Mouse (Mus musculus) embryonic facial prominence, embryonic 11.5 days (tissue): ENCODE measurements at regions not wholly inside any gene's neighbourhood (a gene's known extent, or its start where the extent isn't known, plus 50 kb on each side); places are given as distances from the start of the nearest gene placed in this dataset.

Source experiments
- ATAC-seq: fragments of 200-750 bp; cut with Nextera tagmentation; replicated peaks from 2 replicates; pipeline ENCODE4 v1.8.0; 2017; ENCODE audit warnings: low read depth; ENCODE audit not compliant: insufficient number of reproducible peaks, low FRiP score, low TSS enrichment
- DNase-seq: peaks from one replicate; pipeline ENCODE4 v3.0.0-alpha.2; 2015; ENCODE audit warnings: low spot score
- H3K27ac ChIP-seq: fragments of 300-500 bp; sonication (generic); replicated peaks from 2 replicates; pipeline ENCODE4 v1.5.1; 2014; ENCODE audit warnings: mild to moderate bottlenecking, low read depth, low read length, control low read depth
- H3K27me3 ChIP-seq: fragments of 300-500 bp; sonication (generic); 2 replicates; pipeline ENCODE4 v1.6.1; 2014; ENCODE audit warnings: mild to moderate bottlenecking, low read length, moderate library complexity, mixed read lengths; ENCODE audit not compliant: control insufficient read depth, insufficient read depth
- H3K36me3 ChIP-seq: fragments of 300-500 bp; sonication (generic); replicated peaks from 2 replicates; pipeline ENCODE4 v1.6.1; 2014; ENCODE audit warnings: low read depth, mild to moderate bottlenecking, low read length, moderate library complexity, mixed read lengths; ENCODE audit not compliant: control insufficient read depth, insufficient read depth
- H3K4me1 ChIP-seq: fragments of 300-500 bp; sonication (generic); 2 replicates; pipeline ENCODE4 v1.6.1; 2014; ENCODE audit warnings: low read length, mixed read lengths; ENCODE audit not compliant: control insufficient read depth, insufficient read depth
- H3K4me2 ChIP-seq: fragments of 300-500 bp; sonication (generic); 2 replicates; pipeline ENCODE4 v1.6.1; 2014; ENCODE audit warnings: low read depth, mild to moderate bottlenecking, control low read depth, low read length, moderate library complexity
- H3K4me3 ChIP-seq: fragments of 300-500 bp; sonication (generic); 2 replicates; pipeline ENCODE4 v1.5.1; 2014; ENCODE audit warnings: low read depth, low read length, control low read depth
- H3K9ac ChIP-seq: fragments of 300-500 bp; sonication (generic); replicated peaks from 2 replicates; pipeline ENCODE4 v1.6.1; 2014; ENCODE audit warnings: mild to moderate bottlenecking, control low read depth, low read length
- H3K9me3 ChIP-seq: fragments of 300-500 bp; sonication (generic); replicated peaks from 2 replicates; pipeline ENCODE4 v1.6.1; 2016; ENCODE audit warnings: mild to moderate bottlenecking, low read length, inconsistent platforms, mixed read lengths; ENCODE audit not compliant: control insufficient read depth
- WGBS: fragments of 180-500 bp; shearing (Covaris S2); extraction: QIAGEN DNeasy Blood & Tissue Kit; methylation state at CpG from one replicate; pipeline ENCODE4 v1.1.7; 2014; 5-methylcytosine and 5-hydroxymethylcytosine counted together

DNA sequence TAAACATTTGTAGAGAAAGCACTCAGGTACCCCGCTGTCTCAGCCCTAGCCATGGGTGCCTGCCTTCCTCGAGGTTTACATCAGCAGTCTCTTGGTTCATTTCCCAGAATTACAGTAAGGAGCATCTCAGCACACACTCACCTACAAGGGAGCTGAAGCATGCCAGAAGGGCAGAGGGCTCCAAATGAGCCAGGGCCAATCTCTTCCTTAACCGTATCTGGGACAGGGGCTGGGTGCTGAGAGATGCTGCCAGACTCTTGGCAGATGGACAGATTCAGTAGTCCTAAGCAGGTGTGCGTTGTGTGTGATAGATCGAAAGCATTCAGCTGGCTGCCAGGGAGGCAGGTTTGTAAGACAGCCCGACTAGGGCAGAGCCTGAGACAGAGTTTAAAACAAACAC lies 97.0 kb downstream of the Fam168b start:
- no peak overlapping the region for H3K4me2 ChIP-seq
- H3K27me3 ChIP-seq = peaks cover 15% of the 10 kb centered on the region
- H3K4me1 ChIP-seq = no peaks in the 10 kb centered on the region; the same call in none of the 2 replicates
- H3K27ac ChIP-seq = no peak overlapping the region
- no peaks in the 10 kb centered on the region for H3K9me3 ChIP-seq
- WGBS = 69% methylated on average over 6 of the region's 6 CpGs
- ATAC-seq (no peak), DNase-seq (no peak)
- no peaks in the 10 kb centered on the region for H3K36me3 ChIP-seq
- no peak overlapping the region for H3K9ac ChIP-seq
- H3K4me3 ChIP-seq = no peak overlapping the region

DNA sequence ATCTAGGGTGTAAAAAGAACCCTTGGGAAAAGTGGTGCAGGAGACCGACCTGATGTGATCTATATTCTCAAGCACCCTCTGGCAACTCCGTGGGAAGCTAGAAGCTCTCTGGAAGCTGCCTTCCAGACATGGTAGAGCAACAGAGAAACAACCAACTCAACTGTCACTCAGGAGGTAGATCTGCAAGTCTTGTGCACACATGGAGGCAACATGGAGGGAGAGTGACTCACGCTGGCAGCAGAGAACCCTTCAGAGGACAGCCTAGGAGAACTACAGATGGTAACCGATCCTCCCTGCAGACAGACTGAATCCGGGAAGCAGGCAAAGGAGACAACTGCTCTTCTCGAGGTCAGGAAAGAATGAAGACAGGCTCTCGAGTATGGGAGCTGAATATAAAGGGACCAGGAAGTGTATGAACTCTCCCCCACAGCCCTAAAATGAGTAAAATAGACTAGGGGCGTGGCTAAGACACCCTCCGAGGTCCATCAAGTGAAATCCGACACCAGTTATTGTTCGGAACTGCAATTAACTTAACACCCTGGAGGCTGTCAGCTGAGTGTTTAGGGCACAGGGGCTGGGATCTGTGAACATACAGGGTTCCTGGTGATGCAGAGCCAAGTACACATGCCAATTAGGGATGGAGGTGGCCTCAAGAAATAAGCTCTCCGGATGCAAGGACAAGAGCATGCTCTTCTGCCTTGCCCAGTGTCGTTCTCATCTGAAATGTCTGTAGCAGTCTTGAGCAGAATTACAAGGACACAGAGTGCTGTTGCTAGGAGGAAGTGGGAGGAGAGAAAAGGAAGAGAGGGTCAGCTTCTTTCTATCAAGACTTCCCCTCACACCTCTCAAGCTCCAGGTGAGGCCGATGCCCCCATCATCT lies 93.5 kb downstream of the Fam168b start:
- no peak overlapping the region for H3K4me3 ChIP-seq
- H3K4me2 ChIP-seq = peak overlapping the region; percentile 97; the same call in 1 of the 2 replicates
- no peaks in the 10 kb centered on the region; the same call in none of the 2 replicates for H3K4me1 ChIP-seq
- no peak overlapping the region for H3K27ac ChIP-seq
- no peaks in the 10 kb centered on the region for H3K9me3 ChIP-seq
- peak; percentile 49 for DNase-seq
- no peak overlapping the region for H3K9ac ChIP-seq
- ATAC-seq = no peak; the same call in 1 of the 2 replicates
- no peaks in the 10 kb centered on the region for H3K36me3 ChIP-seq
- 9% methylated on average over 14 of the region's 14 CpGs for WGBS
- H3K27me3 ChIP-seq = peaks cover 29% of the 10 kb centered on the region

DNA sequence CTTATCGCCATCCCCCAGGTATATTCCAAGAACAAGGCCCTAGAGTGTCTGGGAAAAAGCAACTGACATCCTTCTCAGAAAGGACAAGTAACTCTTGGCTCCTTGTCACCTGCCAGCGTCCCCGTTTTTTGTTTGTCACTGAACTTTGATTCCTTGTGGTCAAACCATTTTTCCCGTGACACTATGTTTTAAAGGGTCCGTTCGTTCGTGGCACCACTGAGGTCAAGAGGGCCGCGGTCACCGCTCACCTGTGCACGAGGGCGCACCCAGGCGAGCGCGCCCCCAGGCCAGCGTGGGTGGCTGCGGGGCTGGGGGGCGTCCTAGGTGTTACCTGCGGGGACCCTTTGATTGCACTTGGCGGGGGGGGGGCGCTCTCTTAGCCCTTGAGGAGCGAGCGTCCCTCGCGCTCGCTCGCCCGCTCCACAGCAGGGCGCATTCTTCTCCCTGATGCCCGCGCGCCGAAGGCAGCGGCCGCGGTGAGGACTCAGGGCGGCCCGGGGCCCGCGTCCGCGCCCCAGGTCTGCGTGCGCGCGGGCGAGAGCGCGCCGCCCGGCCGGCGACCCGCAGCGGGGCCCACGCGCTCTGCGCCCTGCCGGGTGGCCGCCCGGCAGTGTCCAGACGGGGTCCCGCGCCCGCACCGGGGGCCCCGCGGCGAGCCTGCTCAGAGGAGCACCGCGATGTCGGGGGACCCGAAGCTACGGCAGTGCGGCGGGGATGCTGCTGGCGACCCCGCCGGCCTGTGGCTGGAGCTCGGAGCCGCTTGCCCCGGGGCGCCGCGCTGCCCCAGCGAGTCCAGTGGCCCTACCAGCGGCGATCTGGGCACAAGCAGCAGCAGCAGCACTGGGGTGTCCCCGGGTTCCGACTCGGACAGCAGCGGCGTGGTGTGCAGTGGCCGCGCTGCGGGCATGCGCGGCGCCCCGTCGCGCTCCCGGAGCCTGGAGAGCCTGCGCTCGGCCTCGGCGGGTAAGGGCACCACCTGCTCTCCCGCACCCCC lies 92.5 kb downstream of the Fam168b start:
- H3K4me1 ChIP-seq = no peaks in the 10 kb centered on the region; the same call in none of the 2 replicates
- H3K9ac ChIP-seq = peak overlapping the region; percentile 72
- no peak overlapping the region for H3K27ac ChIP-seq
- no peaks in the 10 kb centered on the region for H3K9me3 ChIP-seq
- H3K4me3 ChIP-seq = peak overlapping the region; percentile 73
- DNase-seq (peak; percentile 55), ATAC-seq (peak; percentile 56; the same call in 1 of the 2 replicates)
- H3K27me3 ChIP-seq = peaks cover 29% of the 10 kb centered on the region
- no peaks in the 10 kb centered on the region for H3K36me3 ChIP-seq
- H3K4me2 ChIP-seq = peak overlapping the region; percentile 97
- under 1% methylated on average over 88 of the region's 108 CpGs for WGBS

DNA sequence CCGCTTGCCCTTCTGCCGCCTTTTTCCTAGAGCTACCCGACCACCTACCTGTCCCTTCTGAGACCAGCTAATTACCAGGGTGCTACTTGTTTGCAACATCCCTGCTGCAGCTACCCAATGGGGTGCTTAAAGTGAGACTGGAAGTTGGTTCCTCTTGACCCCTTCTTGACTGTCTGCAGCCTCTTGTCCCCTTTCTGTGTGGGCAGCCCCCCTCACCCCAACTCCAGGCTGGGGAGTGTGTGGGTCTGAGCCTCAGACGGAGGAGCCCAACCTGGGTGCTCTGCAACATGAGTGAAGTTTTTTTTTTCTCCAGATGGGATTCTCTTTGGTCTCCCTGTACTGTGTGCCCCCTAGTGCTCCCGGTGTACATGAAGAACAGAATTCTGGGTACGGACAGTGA lies 91.7 kb downstream of the Fam168b start:
- Histone ChIP-seq H3K4me3 (peak overlapping the region; percentile 73), H3K27ac (no peak overlapping the region), H3K27me3 (peaks cover 29% of the 10 kb centered on the region), H3K4me2 (peak overlapping the region; percentile 97), H3K9ac (peak overlapping the region; percentile 72; the same call in 1 of the 2 replicates), H3K4me1 (no peaks in the 10 kb centered on the region; the same call in none of the 2 replicates), H3K36me3 (no peaks in the 10 kb centered on the region), H3K9me3 (no peaks in the 10 kb centered on the region)
- ATAC-seq (no peak), DNase-seq (no peak)
- WGBS = 4% methylated on average over 6 of the region's 6 CpGs

DNA sequence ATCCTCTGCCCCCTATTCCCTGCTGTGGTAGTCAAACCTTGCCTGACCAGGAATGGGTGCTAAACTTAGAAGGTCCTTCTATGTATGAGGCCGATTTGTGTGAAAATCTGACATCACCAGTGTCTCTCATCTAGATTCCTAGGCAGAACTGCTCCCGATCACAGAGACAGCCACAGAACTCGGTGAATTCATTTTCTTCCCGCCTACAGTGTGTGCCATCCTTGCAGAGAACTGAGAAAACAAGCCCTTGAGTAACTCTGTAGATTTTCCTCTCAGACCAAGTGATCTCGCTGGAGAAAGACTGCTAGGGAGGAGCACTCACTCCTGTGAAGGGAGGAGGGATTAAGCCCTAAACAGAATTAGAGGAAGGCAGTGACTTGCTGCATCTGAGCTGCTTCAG lies 89.3 kb downstream of the Fam168b start:
- no peaks in the 10 kb centered on the region for H3K9me3 ChIP-seq
- H3K27ac ChIP-seq = no peak overlapping the region
- no peaks in the 10 kb centered on the region; the same call in none of the 2 replicates for H3K4me1 ChIP-seq
- no peaks in the 10 kb centered on the region for H3K36me3 ChIP-seq
- peaks cover 29% of the 10 kb centered on the region for H3K27me3 ChIP-seq
- no peak overlapping the region for H3K4me2 ChIP-seq
- no peak overlapping the region for H3K9ac ChIP-seq
- ATAC-seq (no peak), DNase-seq (no peak)
- 57% methylated on average over 5 of the region's 5 CpGs for WGBS
- no peak overlapping the region for H3K4me3 ChIP-seq

DNA sequence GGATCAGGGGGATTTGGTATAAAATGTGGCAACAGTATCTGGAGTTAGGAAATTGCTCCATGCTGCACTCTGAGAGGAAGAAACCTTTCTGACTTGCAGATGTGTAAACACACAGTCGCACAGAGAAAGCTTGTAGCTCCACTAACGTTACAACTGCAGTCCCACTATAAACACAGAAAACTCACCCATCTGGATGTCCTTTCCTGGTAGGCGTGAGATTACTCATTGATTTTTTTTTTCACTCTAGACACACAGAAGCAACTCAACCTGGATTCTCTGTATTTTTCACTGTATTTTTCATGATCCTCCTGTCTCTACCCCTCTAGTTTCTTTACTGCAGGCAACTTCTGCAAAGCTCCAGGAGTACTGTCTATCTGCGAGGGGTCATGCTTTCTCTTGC lies 82.3 kb downstream of the Fam168b start:
- ATAC-seq (no peak), DNase-seq (no peak)
- no peak overlapping the region for H3K4me3 ChIP-seq
- H3K27ac ChIP-seq = no peak overlapping the region
- no peak overlapping the region for H3K4me2 ChIP-seq
- WGBS = 56% methylated on average over 4 of the region's 4 CpGs
- H3K4me1 ChIP-seq = no peaks in the 10 kb centered on the region
- H3K36me3 ChIP-seq = no peaks in the 10 kb centered on the region
- no peaks in the 10 kb centered on the region for H3K27me3 ChIP-seq
- no peaks in the 10 kb centered on the region for H3K9me3 ChIP-seq
- H3K9ac ChIP-seq = no peak overlapping the region

DNA sequence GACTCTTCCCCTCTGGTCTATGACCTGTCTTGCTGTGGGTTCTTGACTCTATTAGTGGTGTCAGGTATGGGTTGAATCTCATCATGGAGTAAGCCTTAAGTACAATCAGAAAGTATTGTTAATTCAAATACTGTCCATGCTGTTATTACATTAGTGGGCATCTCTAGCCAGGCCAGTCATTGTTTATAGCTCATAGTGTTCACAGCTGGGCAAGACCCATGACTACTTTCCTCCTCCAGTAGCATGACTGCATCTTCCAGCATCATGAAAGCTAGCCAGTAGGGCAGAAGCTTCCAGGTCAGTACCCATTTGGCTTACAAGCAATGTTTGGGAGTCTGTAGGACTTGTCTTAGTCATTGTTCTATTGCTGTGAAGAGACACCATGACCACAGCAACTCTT lies 81.4 kb downstream of the Fam168b start:
- Histone ChIP-seq H3K36me3 (no peaks in the 10 kb centered on the region), H3K27me3 (no peaks in the 10 kb centered on the region), H3K4me1 (no peaks in the 10 kb centered on the region), H3K4me3 (no peak overlapping the region), H3K9me3 (no peaks in the 10 kb centered on the region), H3K27ac (no peak overlapping the region), H3K4me2 (no peak overlapping the region), H3K9ac (no peak overlapping the region)
- DNase-seq = no peak
- ATAC-seq = no peak
